Mouse (Mus musculus) testis, adult 2 months (tissue): ENCODE measurements around the gene Ube2j1. TPM values are rescaled to one million over a fixed set of nuclear protein-coding genes. Genes with fewer than 3 reads are reported as not detected.
A peak's percentile ranks its signal among the peaks of the same experiment; 100 is the strongest.

Experiments
- H3K27ac ChIP-seq: fragments of 200-500 bp; 2 replicates; pipeline ENCODE4 v1.5.1; 2012; ENCODE audit warnings: low read depth, low read length; ENCODE audit not compliant: control insufficient read depth, insufficient read depth
- H3K27me3 ChIP-seq: fragments of 200-500 bp; 2 replicates; pipeline ENCODE4 v1.6.1; 2012; ENCODE audit warnings: mild to moderate bottlenecking, low read length, moderate library complexity; ENCODE audit not compliant: control insufficient read depth, insufficient read depth
- H3K36me3 ChIP-seq: fragments of 200-500 bp; 2 replicates; pipeline ENCODE4 v1.6.1; 2012; ENCODE audit warnings: mild to moderate bottlenecking, low read length; ENCODE audit not compliant: control insufficient read depth, insufficient read depth
- H3K4me1 ChIP-seq: fragments of 200-500 bp; 2 replicates; pipeline ENCODE4 v1.6.1; 2012; ENCODE audit warnings: low read length; ENCODE audit not compliant: control insufficient read depth, insufficient read depth
- H3K4me3 ChIP-seq: fragments of 200-500 bp; 2 replicates; pipeline ENCODE4 v1.5.1; 2012; ENCODE audit warnings: low read depth, mild to moderate bottlenecking, low read length, moderate library complexity, mixed read lengths; ENCODE audit not compliant: control insufficient read depth
- CTCF ChIP-seq: fragments of 200-500 bp; IDR thresholded peaks from 2 replicates; pipeline ENCODE4 v1.5.1; 2012; ENCODE audit warnings: low read depth, mild to moderate bottlenecking, inconsistent platforms, low read length, moderate library complexity; ENCODE audit not compliant: control insufficient read depth, insufficient read depth, insufficient replicate concordance
- POLR2A ChIP-seq: fragments of 200-500 bp; IDR thresholded peaks from 2 replicates; pipeline ENCODE4 v1.6.1; 2012; ENCODE audit warnings: low read depth, mild to moderate bottlenecking, inconsistent platforms, low read length, moderate library complexity; ENCODE audit not compliant: control insufficient read depth
- polyA plus RNA-seq: library from polyadenylated mRNA; depleted of rRNA; stranded (reverse); fragments of >200 nt; gene quantifications from 2 replicates; pipeline ENCODE4 v1.2.3, GENCODE M21; 2012

The Ube2j1 gene
- polyA plus RNA-seq, 1 experiment = 259 TPM

DNA sequence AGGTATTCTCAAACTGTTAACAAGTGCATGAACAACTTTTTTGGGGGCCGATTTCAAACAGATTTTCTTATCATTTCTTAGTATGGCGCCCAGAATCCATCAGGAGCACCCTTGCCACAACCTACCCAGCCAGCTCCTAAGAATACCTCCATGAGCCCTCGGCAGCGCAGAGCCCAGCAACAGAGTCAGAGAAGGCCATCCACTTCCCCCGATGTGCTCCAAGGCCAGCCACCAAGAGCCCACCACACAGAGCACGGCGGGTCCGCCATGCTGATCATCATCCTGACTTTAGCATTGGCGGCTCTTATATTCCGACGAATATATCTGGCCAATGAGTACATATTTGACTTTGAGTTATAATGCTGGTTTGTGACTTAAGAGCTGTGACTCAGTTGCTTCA is 18.4 kb downstream of the Ube2j1 start:
- TF ChIP-seq CTCF (no peak), POLR2A (no peak)
- Histone ChIP-seq H3K4me1 (no peaks in the 10 kb centered on the region), H3K4me3 (no peak overlapping the region), H3K36me3 (peaks cover 2% of the 10 kb centered on the region; the same call in 1 of the 2 replicates), H3K27me3 (no peaks in the 10 kb centered on the region), H3K27ac (no peak overlapping the region)

DNA sequence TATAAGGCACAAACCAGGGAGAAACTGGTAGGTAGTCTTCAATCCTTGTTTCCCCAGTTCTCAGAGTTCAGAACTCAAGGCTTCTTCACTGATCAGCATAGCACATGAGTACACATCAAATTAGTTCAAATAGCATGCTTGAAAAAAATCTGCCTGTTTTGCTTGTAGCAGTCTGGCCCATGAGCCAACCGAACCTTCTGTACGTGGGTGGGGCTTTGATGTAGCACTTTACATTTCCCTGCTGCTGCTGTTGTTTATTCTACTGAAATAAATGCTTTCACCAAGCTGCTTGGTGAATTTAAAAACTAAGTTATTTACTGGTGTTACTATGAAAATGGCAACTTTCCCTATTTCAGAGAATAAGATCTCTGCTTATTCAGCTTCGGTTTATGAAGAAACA is 20.8 kb downstream of the Ube2j1 start:
- Histone ChIP-seq H3K36me3 (no peaks in the 10 kb centered on the region), H3K4me1 (no peaks in the 10 kb centered on the region), H3K27ac (no peak overlapping the region), H3K27me3 (no peaks in the 10 kb centered on the region), H3K4me3 (no peak overlapping the region)
- TF ChIP-seq CTCF (no peak), POLR2A (no peak)

DNA sequence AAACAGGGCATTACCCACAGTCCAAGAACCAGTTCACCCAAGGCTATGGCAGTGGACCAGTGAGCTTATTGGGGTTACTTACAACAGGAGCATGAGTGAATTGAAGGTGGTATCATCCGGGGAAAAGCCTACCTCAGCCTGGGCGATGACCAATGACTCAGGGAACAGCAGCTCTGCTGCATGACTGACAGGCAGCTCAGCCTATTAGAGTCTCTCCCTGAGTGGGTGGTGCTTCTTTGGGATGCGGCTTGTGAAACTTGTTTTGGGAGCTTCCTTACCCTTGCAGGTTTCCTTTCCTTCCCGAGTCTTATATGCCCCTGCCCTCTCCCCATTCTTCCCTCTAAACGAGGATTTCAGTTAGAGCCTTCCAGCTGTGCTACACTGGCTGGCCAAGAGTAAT is 21.4 kb downstream of the Ube2j1 start:
- Histone ChIP-seq H3K4me1 (no peaks in the 10 kb centered on the region), H3K27ac (no peak overlapping the region), H3K27me3 (no peaks in the 10 kb centered on the region), H3K4me3 (no peak overlapping the region), H3K36me3 (no peaks in the 10 kb centered on the region)
- no peak for TF ChIP-seq CTCF
- no peak for TF ChIP-seq POLR2A

DNA sequence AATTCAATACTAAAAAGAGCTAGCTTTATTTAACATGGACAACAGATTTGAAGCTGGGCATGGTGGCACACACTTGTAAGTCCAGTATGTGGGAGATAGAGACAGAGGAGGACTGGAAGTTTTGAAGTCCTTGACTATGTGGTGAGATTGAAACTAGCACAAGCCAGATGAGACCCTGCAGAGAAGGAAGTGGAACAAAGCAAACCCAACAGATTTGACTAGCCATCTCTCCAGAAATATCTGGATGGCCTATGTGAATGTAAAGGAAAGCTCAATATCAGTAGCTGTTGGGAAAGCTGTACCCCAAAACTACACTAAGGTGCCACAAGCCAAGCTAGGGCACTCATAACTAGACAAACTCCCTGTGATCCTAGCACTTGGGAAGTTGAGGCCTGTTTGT is 23.2 kb downstream of the Ube2j1 start:
- Histone ChIP-seq H3K4me1 (no peaks in the 10 kb centered on the region), H3K27ac (no peak overlapping the region), H3K36me3 (no peaks in the 10 kb centered on the region), H3K27me3 (no peaks in the 10 kb centered on the region), H3K4me3 (no peak overlapping the region)
- TF ChIP-seq CTCF (no peak), POLR2A (no peak)

DNA sequence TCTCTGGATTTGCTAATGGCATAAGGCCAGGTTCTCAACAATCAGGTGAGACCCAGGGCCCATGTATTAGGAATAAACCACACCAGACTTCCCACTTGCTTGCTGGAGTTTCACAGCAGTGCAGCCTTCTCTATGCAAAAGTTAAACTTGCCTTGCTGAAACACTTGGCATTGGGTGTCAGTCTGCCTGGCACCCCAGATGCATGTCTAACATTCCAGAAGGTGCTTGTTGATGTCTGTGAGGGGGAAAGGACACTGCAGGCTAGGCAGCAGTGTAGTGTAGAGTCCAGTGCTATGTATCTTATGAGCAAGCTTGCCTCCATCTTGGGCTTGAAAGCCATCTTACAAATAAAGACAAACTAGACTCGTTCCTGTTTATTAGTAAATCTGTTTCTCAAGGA is 25.1 kb downstream of the Ube2j1 start:
- TF ChIP-seq CTCF = no peak
- TF ChIP-seq POLR2A = no peak
- Histone ChIP-seq H3K4me3 (no peak overlapping the region), H3K27ac (0 out of 2 replicates have a peak overlapping the region, but pooled peaks have one; percentile 12), H3K4me1 (no peaks in the 10 kb centered on the region), H3K27me3 (no peaks in the 10 kb centered on the region), H3K36me3 (no peaks in the 10 kb centered on the region)

DNA sequence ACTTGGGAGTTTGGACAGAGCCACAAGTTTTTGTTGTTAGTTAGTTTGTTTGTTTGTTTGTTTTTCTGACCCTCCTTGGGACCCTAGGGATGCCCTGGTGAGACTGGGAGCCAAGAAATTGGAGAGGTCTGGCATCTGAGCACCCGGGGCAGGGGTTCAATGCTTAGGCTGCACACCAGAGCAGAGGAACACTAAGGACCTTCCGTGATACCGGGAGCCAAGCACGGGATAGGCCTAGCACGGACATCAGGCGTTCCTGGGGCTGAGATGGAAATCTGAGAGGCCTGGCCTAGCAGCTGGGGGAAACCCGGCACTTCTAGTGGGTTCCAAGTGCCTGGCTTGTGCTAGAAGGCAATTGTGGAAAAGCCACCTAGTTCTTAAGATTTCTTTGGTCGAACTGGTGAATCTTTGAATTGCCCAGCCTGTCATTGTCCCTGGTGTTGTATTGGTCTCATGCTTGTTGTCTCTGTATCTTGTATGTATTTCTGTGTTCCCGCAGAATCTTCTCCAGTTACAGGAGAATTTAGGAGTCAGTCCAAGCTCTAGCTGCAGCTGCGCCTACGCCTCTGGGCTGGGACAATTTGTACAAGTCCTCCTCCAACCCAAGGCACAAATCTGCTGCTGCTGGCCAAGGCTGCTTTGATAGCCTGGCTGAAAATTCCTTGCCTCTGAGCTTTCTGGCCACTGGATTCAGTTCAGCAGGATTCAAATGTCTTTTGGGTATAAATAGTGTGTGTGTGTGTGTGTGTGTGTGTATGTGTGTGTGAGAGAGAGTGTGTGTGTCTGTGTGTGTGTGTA is 26.9 kb downstream of the Ube2j1 start:
- no peak overlapping the region for H3K4me3 ChIP-seq
- no peaks in the 10 kb centered on the region for H3K27me3 ChIP-seq
- TF ChIP-seq CTCF = no peak
- TF ChIP-seq POLR2A = no peak
- H3K36me3 ChIP-seq = no peaks in the 10 kb centered on the region
- H3K27ac ChIP-seq = peak overlapping the region; percentile 75
- H3K4me1 ChIP-seq = no peaks in the 10 kb centered on the region

DNA sequence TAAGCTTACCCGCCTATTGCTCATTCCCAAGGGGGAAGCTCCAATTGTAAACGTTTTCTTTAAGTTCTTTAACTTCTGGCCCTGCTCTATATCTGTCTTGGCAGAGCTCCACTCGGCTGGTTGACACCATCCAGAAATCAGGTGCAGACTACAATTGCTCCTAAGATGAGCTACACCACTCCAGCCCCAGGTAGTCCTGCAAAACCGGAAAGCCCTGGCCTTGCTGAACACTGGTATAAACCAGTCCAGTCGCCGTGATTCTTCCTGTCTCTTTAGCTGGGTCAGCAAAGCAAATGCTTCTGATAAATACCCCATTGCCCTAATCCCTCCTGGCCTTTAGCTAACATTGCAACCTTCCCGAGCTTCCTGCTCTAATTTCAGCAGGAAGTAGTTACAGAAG is 29.9 kb downstream of the Ube2j1 start:
- Histone ChIP-seq H3K4me3 (no peak overlapping the region), H3K27me3 (no peaks in the 10 kb centered on the region), H3K4me1 (peaks cover 3% of the 10 kb centered on the region; the same call in 1 of the 2 replicates), H3K36me3 (no peaks in the 10 kb centered on the region), H3K27ac (no peak overlapping the region)
- TF ChIP-seq CTCF (no peak), POLR2A (no peak)
